Mouse (Mus musculus) liver, embryonic 11.5 days (tissue): Measurements from ENCODE around the gene Mdga2. TPM values are rescaled to one million over a fixed set of nuclear protein-coding genes. Genes with fewer than 3 reads are reported as not detected.

Experiments used
- ATAC-seq: fragments of 200-750 bp; cut with Nextera tagmentation; replicated peaks from 2 replicates; pipeline ENCODE4 v1.8.0; 2017; ENCODE audit warnings: moderate number of reproducible peaks, mild to moderate bottlenecking, moderate TSS enrichment, moderate library complexity; ENCODE audit not compliant: low FRiP score
- DNase-seq: peaks from one replicate; pipeline ENCODE4 v3.0.0-alpha.2; 2017; ENCODE audit warnings: low spot score
- H3K27ac ChIP-seq: fragments of 300-500 bp; sonication (generic); 2 replicates; pipeline ENCODE4 v1.5.1; 2014; ENCODE audit warnings: mild to moderate bottlenecking, low read depth, low read length, control low read depth
- H3K27me3 ChIP-seq: fragments of 300-500 bp; sonication (generic); replicated peaks from 2 replicates; pipeline ENCODE4 v1.6.1; 2014; ENCODE audit warnings: low read length, mixed read lengths; ENCODE audit not compliant: control insufficient read depth, insufficient read depth
- H3K36me3 ChIP-seq: fragments of 300-500 bp; sonication (generic); 2 replicates; pipeline ENCODE4 v1.6.1; 2014; ENCODE audit warnings: mild to moderate bottlenecking, low read length, moderate library complexity, mixed read lengths; ENCODE audit not compliant: control insufficient read depth, insufficient read depth
- H3K4me1 ChIP-seq: fragments of 300-500 bp; sonication (generic); replicated peaks from 2 replicates; pipeline ENCODE4 v1.6.1; 2014; ENCODE audit warnings: low read length, mixed read lengths; ENCODE audit not compliant: control insufficient read depth, insufficient read depth
- H3K4me2 ChIP-seq: fragments of 300-500 bp; sonication (generic); 2 replicates; pipeline ENCODE4 v1.6.1; 2014; ENCODE audit warnings: mild to moderate bottlenecking, control low read depth, moderate library complexity
- H3K4me3 ChIP-seq: fragments of 300-500 bp; sonication (generic); 2 replicates; pipeline ENCODE4 v1.5.1; 2014; ENCODE audit warnings: low read depth, low read length, control low read depth
- H3K9ac ChIP-seq: fragments of 300-500 bp; sonication (generic); 2 replicates; pipeline ENCODE4 v1.6.1; 2014; ENCODE audit warnings: low read depth, low read length, control low read depth
- H3K9me3 ChIP-seq: fragments of 300-500 bp; sonication (generic); 2 replicates; pipeline ENCODE4 v1.6.1; 2016; ENCODE audit warnings: low read length, inconsistent platforms, mixed read lengths; ENCODE audit not compliant: control insufficient read depth
- WGBS: fragments of 180-500 bp; shearing (Covaris S2); extraction: QIAGEN DNeasy Blood & Tissue Kit; methylation state at CpG from one replicate; pipeline ENCODE4 v1.1.7; 2014; 5-methylcytosine and 5-hydroxymethylcytosine counted together
- polyA plus RNA-seq: library from polyadenylated mRNA; unstranded; fragments of >200 nt; fragmentation: Nextera tagmentation; extraction: Ambion mirVana; gene quantifications from 2 replicates; pipeline ENCODE4 v1.2.1, GENCODE M21; 2014

Gene Mdga2
- 0.11 and 0.22 TPM in 2 replicates for polyA plus RNA-seq

- WGBS: under 1% methylated on average over 58 of the region's 61 CpGs
- peaks cover 48% of the 10 kb centered on the region for H3K27me3 ChIP-seq
- DNase-seq: peak; percentile 45
Observed at GRCm38 (mm10) chr12:67222221-67223025, at the start of gene Mdga2. Gene Mdga2, minus strand, starts transcription at chr12:67222549.

GRCm38 (mm10) chr12:67267409-67267808, 45.1 kb upstream of the Mdga2 start:
- no peaks in the 10 kb centered on the region for H3K27me3 ChIP-seq
- H3K9me3 ChIP-seq: no peaks in the 10 kb centered on the region
- WGBS: 81% methylated on average over 1 of the region's 1 CpGs
- no peak for DNase-seq
- H3K27ac ChIP-seq: no peak overlapping the region
- no peak overlapping the region for H3K4me2 ChIP-seq
- no peak overlapping the region for H3K4me3 ChIP-seq
- no peak overlapping the region for H3K9ac ChIP-seq
- ATAC-seq: no peak
- no peaks in the 10 kb centered on the region for H3K36me3 ChIP-seq
- H3K4me1 ChIP-seq: no peaks in the 10 kb centered on the region

More at GRCm38 (mm10) chr12:67222221-67223025, at the start of gene Mdga2:
- no peak within 1 kb of the TSS for H3K9ac ChIP-seq
- peak within 1 kb of the TSS; percentile 51 for H3K4me3 ChIP-seq
- peak within 1 kb of the TSS; percentile 77 for H3K4me2 ChIP-seq
- H3K4me1 ChIP-seq: no peaks in the 10 kb centered on the region
- no peaks in the 10 kb centered on the region for H3K9me3 ChIP-seq
- H3K36me3 ChIP-seq: no peaks in the 10 kb centered on the region
- ATAC-seq: peak; percentile 51; the same call in 1 of the 2 replicates
- H3K27ac ChIP-seq: no peak within 1 kb of the TSS

GRCm38 (mm10) chr12:67223530-67223929, 1.2 kb upstream of the Mdga2 start:
- 27% methylated on average over 1 of the region's 1 CpGs for WGBS
- H3K4me3 ChIP-seq: no peak overlapping the region
- H3K4me2 ChIP-seq: no peak overlapping the region
- H3K9me3 ChIP-seq: no peaks in the 10 kb centered on the region
- H3K9ac ChIP-seq: no peak overlapping the region
- no peaks in the 10 kb centered on the region for H3K36me3 ChIP-seq
- ATAC-seq (no peak), DNase-seq (no peak)
- H3K27me3 ChIP-seq: peaks cover 48% of the 10 kb centered on the region
- H3K27ac ChIP-seq: no peak overlapping the region
- H3K4me1 ChIP-seq: no peaks in the 10 kb centered on the region

- no peaks in the 10 kb centered on the region for H3K9me3 ChIP-seq
- H3K4me2 ChIP-seq: peak overlapping the region; percentile 77
- peaks cover 48% of the 10 kb centered on the region for H3K27me3 ChIP-seq
- no peaks in the 10 kb centered on the region for H3K36me3 ChIP-seq
- ATAC-seq (peak; percentile 51; the same call in 1 of the 2 replicates), DNase-seq (peak; percentile 41)
- WGBS: 1% methylated on average over 78 of the region's 78 CpGs
- H3K27ac ChIP-seq: no peak overlapping the region
- H3K4me1 ChIP-seq: no peaks in the 10 kb centered on the region
- peak overlapping the region; percentile 51 for H3K4me3 ChIP-seq
- no peak overlapping the region for H3K9ac ChIP-seq
Observed at GRCm38 (mm10) chr12:67221329-67222220, 774 bp downstream of the Mdga2 start.

- Histone ChIP-seq H3K9ac (no peak overlapping the region), H3K9me3 (no peaks in the 10 kb centered on the region)
- no peak for ATAC-seq
Observed at GRCm38 (mm10) chr12:67220641-67221231, 1.6 kb downstream of the Mdga2 start.

GRCm38 (mm10) chr12:67220041-67220440, 2.3 kb downstream of the Mdga2 start:
- peaks cover 48% of the 10 kb centered on the region for H3K27me3 ChIP-seq
- no peak for ATAC-seq
- H3K36me3 ChIP-seq: no peaks in the 10 kb centered on the region
- H3K9me3 ChIP-seq: no peaks in the 10 kb centered on the region
- DNase-seq: no peak
- H3K4me3 ChIP-seq: no peak overlapping the region
- no peaks in the 10 kb centered on the region for H3K4me1 ChIP-seq
- no peak overlapping the region for H3K9ac ChIP-seq
- H3K27ac ChIP-seq: no peak overlapping the region
- 3% methylated on average over 6 of the region's 6 CpGs for WGBS
- no peak overlapping the region for H3K4me2 ChIP-seq

More at GRCm38 (mm10) chr12:67220641-67221231, 1.6 kb downstream of the Mdga2 start:
- Histone ChIP-seq H3K4me3 (peak overlapping the region; percentile 51), H3K4me1 (no peaks in the 10 kb centered on the region), H3K27ac (no peak overlapping the region), H3K36me3 (no peaks in the 10 kb centered on the region), H3K4me2 (peak overlapping the region; percentile 77), H3K27me3 (peaks cover 48% of the 10 kb centered on the region)
- DNase-seq: peak; percentile 36
- WGBS: under 1% methylated on average over 43 of the region's 43 CpGs

- H3K4me3 ChIP-seq: no peak overlapping the region
- no peak overlapping the region for H3K4me2 ChIP-seq
- peaks cover 47% of the 10 kb centered on the region for H3K27me3 ChIP-seq
- H3K4me1 ChIP-seq: no peaks in the 10 kb centered on the region
- H3K9ac ChIP-seq: no peak overlapping the region
- H3K36me3 ChIP-seq: no peaks in the 10 kb centered on the region
- no peaks in the 10 kb centered on the region for H3K9me3 ChIP-seq
- no peak overlapping the region for H3K27ac ChIP-seq
- ATAC-seq: no peak
- DNase-seq: no peak
- WGBS: 33% methylated on average over 5 of the region's 5 CpGs
Observed at GRCm38 (mm10) chr12:67219564-67219963, 2.8 kb downstream of the Mdga2 start.

GRCm38 (mm10) chr12:67212801-67213200, 9.5 kb downstream of the Mdga2 start:
- Histone ChIP-seq H3K9me3 (no peaks in the 10 kb centered on the region), H3K4me2 (no peak overlapping the region), H3K36me3 (no peaks in the 10 kb centered on the region), H3K27me3 (no peaks in the 10 kb centered on the region), H3K4me1 (no peaks in the 10 kb centered on the region), H3K27ac (no peak overlapping the region), H3K9ac (no peak overlapping the region), H3K4me3 (no peak overlapping the region)
- 58% methylated on average over 2 of the region's 2 CpGs for whole genome bisulfite sequencing
- ATAC-seq (no peak), DNase-seq (no peak)
